Mouse (Mus musculus) heart, postnatal 14 days (tissue): Measurements from ENCODE around the gene Rbm20. TPM values are rescaled to one million over a fixed set of nuclear protein-coding genes. Genes with fewer than 3 reads are reported as not detected.

Source experiments
- DNase-seq, 2 experiments: peaks; one replicate each; pipeline ENCODE4 v3.0.0; 2021 to 2022
- intact Hi-C: fragments of 180-260 bp; cut with DNase I; formaldehyde crosslinking; loops from one replicate; pipeline ENCODE4 v1.15.1; 2025
- total RNA-seq, 2 experiments: library from RNA; stranded (reverse); gene quantifications; 2 replicates each; pipeline ENCODE4 v1.2.3; 2021

Rbm20 gene
- total RNA-seq, 2 experiments from 2014 or later, result 224 to 225 TPM

DNA sequence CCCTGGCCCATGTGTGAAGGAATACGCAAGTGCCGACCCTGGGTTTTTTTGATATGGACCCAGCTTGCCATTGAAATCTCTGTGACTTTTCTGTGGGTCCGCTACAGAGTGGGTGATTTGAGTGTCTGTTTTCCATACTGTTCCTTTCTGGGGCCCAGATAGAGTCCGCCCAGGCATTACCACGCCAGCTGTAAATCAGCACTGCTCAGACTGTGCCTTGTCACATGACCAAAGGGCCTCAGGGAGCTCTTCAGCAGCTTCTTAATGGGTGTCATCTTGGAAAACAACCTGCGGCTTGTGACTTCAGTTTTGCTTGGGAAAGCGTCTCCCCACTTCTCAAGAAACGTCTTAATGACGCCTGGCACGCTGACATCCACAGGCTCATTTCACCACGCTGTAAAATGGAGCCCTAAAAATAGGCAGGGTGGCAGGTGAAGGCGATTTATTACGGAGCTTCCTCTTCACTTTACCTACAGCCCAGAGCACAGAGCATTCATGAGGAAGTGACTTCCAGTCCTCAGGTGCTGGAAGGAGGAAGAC lies 71.2 kb downstream of the Rbm20 start:
- intact Hi-C loops, result no loop called here
- no peak for DNase-seq

DNA sequence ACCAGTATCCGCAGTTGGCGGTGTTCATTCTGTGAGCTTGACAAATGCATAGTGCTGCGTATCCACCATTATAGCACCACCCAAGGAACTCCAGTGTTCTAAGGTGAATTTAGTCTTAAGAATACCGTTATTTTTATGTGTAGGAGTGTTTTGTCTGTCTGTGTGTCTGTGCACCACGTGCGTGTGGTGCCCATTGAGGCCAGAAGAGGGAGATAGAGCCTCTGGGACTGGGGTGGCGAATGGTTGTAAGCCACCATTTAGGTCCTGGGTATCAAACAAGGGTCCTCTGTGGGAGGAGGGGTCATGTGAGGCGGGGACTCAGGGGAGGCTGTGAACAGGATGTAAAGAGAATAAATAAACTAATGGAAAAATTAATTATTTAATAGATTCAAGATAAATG lies 72.2 kb downstream of the Rbm20 start:
- no peak for DNase-seq
- intact Hi-C loops, result no loop called here

GRCm38 (mm10) chr19:53751420-53752185 lies 74.5 kb downstream of the Rbm20 start:
- intact Hi-C loops, result no loop called here
- DNase-seq, result no peak

DNA sequence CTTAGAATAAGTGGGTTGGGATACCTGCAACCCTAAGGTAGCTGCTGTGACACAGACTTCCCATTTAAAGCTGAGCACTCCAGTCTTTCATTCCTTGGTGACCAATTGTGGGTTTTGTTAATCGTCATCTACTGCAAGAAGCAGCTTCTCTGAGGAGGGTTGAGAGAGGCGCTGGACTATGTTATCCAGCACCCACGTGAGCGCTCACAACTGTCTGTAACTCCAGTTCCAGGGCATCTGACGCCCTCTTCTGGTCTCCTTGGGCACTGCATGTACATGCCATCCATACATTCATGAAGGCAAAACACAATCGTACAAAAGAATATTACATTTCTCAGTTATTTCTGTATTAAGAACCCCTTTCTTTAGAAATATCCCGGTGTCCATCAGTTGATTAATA lies 75.9 kb downstream of the Rbm20 start:
- DNase-seq, result no peak
- intact Hi-C loops, result no loop called here

GRCm38 (mm10) chr19:53754421-53754830 lies 77.3 kb downstream of the Rbm20 start:
- DNase-seq, result peak; percentile 33 to 56
- intact Hi-C loops, result no loop called here

- no peak for DNase-seq
- intact Hi-C loops, result no loop called here
These were observed 78.2 kb downstream of the Rbm20 start for GRCm38 (mm10) chr19:53755346-53755745.

GRCm38 (mm10) chr19:53757432-53758109 lies 80.5 kb downstream of the Rbm20 start:
- intact Hi-C loops, result no loop called here
- peak in 1 of 2 experiments; percentile 52 for DNase-seq

- no peak for DNase-seq
- intact Hi-C loops, result no loop called here
These were observed 81.8 kb downstream of the Rbm20 start for GRCm38 (mm10) chr19:53758881-53759418.

DNA sequence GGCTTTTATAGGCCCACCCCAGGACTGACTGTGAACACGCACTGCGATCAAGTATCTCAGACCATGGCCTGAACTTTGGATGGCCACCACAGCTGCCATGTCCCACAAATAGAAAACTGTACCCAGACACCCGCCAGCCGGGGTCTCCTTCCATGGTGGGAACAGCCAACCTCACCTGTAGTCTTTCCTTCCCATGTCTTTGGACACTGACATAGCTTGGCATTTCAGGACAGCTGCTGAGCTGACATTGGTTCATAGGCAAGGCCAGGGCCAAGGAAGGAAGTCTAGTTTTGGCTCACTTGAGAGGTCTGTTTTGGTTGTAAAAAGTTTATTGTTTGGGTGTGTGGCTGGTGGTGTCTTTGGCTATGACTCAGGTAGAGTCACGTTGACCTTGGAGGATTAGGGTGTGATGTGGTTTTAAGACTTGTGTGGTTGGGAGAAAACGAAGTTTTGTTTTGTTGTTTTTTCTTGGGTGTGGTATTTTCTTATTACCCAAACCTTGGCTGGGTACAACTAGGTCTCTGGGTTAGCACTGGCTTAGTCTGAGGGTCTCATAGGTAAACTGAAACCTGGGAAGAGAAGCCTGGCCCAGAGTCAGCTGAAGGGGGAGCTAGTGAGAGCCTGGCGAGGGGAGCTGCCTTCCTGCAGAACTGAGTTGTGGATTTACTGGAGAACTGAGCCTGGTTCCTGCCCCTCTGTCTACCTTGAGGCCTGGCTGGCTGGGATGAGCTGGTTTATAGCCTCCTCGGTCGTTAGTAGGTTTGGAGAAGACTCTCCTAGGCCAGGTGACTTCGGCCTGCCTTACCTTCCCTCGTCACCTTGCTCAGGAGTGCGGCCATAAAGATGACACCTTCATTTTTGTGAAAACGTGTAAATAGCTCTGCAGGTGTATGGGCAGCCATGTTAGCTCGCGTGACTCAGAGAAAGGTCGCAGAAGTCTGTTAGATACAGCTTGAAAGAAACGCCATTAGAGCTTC lies 83.3 kb downstream of the Rbm20 start:
- intact Hi-C loops, result no loop called here
- no peak for DNase-seq

- DNase-seq, result no peak
- intact Hi-C loops, result loop anchor here (2.0 kb wide), 1 partner anchor 114 kb away; no protein-coding TSS in a partner anchor
These were observed 85.8 kb downstream of the Rbm20 start for GRCm38 (mm10) chr19:53762749-53763438.

DNA sequence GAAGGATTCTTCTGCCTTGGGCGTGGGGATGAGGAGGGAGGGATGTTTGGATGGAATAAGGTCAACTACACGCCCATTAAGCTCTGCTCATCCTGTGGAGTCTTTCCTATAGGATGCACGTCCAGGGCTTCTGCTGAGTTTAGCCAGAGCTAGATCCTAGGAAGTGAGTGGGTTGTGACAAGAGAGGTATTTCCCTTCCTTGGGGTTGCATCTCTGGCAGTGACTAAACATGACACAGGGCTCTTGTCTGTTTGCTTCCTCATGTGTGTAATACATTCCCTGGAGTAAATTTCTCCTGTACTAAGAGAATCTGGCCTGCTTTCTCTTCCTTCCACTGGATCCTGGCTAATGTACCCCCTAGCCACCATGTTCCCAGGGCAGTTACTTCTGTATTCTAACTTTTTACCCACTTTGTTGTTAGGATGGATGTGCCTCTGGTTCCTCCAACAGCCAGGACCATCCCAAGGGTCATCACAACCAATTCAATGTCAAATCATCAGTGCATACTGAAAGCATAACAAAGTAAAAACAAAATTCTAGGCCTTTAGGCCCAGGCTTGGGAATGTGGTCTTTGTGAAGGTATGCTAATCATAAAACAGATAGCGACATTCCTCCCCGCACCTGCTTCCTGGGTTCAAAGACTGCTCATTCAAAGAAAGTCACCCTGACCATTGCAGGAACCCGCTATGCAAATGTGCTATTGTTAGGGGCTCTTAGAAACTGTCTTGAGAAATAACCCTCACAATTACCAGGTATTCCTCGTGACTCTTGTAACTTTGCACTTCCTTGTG lies 87.8 kb downstream of the Rbm20 start:
- intact Hi-C loops, result no loop called here

GRCm38 (mm10) chr19:53768478-53768877 lies 91.4 kb downstream of the Rbm20 start:
- intact Hi-C loops, result loop anchor here (2.0 kb wide), 1 partner anchor 52 kb away; no protein-coding TSS in a partner anchor

More for the DNA sequence above, 87.8 kb downstream of the Rbm20 start:
- DNase-seq, result no peak

GRCm38 (mm10) chr19:53773937-53774640 lies 97.0 kb downstream of the Rbm20 start:
- DNase-seq, result peak; percentile 88
- intact Hi-C loops, result loop anchor here (5.0 kb wide), 2 partner anchors 133 to 148 kb away; no protein-coding TSS in a partner anchor

More at GRCm38 (mm10) chr19:53768478-53768877, 91.4 kb downstream of the Rbm20 start:
- DNase-seq, result peak in 1 of 2 experiments; percentile 46

DNA sequence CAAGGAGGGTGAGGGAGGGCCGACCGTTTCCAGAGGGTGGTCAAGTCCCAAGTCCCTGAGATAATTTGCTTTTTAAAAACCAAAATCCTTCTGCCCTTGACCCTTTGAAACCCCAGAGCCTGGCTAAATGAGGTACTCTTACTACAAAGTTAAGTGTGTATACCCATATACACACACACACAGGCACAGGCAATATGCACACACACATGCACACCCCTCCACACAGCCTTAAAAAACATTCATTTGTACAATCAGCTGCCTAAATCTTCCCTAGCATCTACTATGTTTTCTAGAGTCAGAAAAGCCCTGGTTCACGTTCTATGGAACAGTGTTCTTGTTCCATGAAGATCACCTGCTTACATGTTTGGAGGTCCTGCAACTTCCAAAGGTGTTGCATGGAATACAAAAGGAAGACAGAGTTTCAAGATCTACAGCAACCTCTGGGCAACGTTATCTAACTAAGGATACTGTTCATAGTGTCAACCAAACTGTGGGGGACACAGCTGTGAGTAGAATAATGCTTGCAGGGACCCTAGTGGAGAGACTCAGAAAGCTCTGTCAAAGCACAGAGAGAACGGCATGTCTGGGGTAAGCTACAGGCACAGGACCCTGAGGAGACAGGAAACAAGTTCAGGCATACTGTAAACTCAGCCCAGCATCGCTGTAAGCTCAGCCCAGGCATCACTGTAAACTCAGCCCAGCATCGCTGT lies 97.7 kb downstream of the Rbm20 start:
- intact Hi-C loops, result loop anchor here (5.0 kb wide), 2 partner anchors 133 to 148 kb away; no protein-coding TSS in a partner anchor
- no peak for DNase-seq

DNA sequence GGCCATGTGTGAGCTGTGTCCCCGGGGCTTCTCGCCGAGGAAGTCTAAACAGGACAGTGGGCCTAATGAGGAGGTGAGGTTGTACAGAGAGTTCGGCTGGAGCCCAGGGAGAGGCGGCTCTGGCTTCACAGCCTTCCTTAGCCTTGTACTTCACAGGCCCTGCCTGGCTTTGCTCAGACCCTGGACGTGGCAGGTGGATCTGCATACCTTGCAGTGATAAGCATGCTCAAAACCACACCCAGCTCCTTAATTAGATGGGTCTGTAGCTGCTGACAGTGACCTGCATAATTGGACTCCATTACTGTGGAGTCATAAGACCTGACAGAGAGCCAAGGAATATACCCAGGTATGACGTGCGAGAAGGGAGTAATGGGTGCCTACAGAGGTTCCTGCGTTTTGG lies 102.3 kb downstream of the Rbm20 start:
- intact Hi-C loops, result no loop called here
- no peak for DNase-seq

DNA sequence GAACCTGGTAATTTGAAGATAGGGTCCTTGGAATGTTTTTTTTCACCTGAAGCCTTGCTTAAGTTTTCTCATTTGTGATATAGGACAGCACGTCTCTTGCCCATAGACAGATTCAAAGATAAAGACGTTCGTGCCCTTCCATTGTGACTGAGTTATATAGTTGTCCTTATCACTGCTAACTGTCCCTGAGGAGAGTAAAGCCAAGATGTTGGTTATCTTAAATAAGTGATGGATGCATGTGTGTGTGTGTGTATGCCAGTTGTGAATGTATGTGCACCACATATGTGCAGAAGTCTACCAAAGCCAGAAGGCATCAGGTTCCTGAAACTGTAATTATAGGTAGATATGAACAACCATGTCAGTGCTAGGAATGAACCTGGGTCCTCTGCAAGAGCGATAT lies 102.7 kb downstream of the Rbm20 start:
- no peak for DNase-seq
- intact Hi-C loops, result no loop called here
